Mouse (Mus musculus): ENCODE measurements around the gene Chst14.

Gene Chst14

DNA sequence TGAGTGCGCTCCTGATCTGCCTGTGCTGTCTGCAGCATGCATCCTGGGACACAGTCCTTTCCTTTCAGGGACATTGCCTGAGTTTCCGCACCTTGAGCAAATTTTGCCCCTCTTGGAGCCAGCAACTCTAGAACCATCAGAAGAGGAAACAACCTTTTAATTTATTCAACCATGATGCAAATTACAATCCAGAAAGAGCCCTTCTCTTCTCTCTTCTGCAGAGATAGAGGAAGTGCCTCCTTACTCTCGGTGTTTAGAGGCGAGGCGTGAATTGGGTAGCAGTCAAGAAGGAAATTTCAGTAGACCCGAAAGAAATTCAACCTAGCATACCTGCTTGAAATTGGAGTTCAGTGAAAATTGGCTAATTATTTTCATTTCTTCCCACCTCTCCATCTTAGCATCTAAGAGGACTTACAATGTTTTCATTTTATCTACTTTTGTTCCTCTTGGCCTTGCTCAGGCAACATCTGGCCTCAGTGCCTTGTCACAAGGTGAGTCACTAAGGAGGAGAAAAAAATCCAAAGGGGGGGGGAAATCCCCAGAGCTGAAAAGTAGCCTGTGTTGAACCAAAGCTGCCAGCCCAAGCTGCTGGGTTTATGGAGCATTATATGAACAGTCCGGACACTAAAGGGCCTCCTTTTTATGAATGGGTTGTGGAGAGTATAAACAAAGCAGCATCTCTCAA is 20.7 kb upstream of the Chst14 start:
- WGBS: 66% methylated on average over 7 of the region's 7 CpGs

- 66% methylated on average over 5 of the region's 5 CpGs for WGBS
Observed at GRCm38 (mm10) chr2:118906118-118906492, 20.2 kb upstream of the Chst14 start.

GRCm38 (mm10) chr2:118907781-118908180 is 18.5 kb upstream of the Chst14 start:
- 92% methylated on average over 3 of the region's 3 CpGs for WGBS

GRCm38 (mm10) chr2:118909151-118909550 is 17.1 kb upstream of the Chst14 start:
- WGBS: 79% methylated on average over 1 of the region's 1 CpGs

GRCm38 (mm10) chr2:118910605-118911278 is 15.6 kb upstream of the Chst14 start:
- WGBS: 86% methylated on average over 7 of the region's 7 CpGs

- 69% methylated on average over 8 of the region's 8 CpGs for WGBS
Observed at GRCm38 (mm10) chr2:118912706-118913105, 13.6 kb upstream of the Chst14 start.

GRCm38 (mm10) chr2:118913551-118914276 is 12.6 kb upstream of the Chst14 start:
- 52% methylated on average over 11 of the region's 11 CpGs for WGBS

GRCm38 (mm10) chr2:118914685-118915084 is 11.6 kb upstream of the Chst14 start:
- WGBS: 40% methylated on average over 8 of the region's 8 CpGs

DNA sequence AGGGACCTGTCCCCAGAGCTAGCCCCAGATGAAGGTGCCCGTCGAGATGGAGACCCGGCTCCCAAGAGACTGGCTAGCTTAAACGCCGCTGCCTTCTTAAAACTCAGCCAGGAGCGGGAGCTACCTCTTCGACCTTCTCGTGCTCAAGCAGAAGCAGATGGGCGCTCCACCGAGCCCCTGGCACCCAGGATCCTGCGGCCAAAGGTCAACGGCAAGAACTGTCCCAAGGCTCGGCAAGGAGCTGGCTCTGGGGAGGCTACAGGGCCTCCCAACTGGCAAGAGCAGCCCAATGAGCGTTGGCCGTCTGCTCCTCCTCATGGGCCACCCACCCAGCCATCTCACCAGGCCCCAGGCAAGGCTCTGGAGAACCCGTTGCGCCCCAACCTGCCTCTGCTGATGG is 9.9 kb upstream of the Chst14 start:
- WGBS: 91% methylated on average over 17 of the region's 17 CpGs

- 47% methylated on average over 1 of the region's 1 CpGs for WGBS
Observed at GRCm38 (mm10) chr2:118918543-118918942, 7.8 kb upstream of the Chst14 start.

- 81% methylated on average over 3 of the region's 3 CpGs for WGBS
Observed at GRCm38 (mm10) chr2:118920428-118920827, 5.9 kb upstream of the Chst14 start.

GRCm38 (mm10) chr2:118925952-118926351 is 344 bp upstream of the Chst14 start:
- WGBS: 14% methylated on average over 6 of the region's 6 CpGs

DNA sequence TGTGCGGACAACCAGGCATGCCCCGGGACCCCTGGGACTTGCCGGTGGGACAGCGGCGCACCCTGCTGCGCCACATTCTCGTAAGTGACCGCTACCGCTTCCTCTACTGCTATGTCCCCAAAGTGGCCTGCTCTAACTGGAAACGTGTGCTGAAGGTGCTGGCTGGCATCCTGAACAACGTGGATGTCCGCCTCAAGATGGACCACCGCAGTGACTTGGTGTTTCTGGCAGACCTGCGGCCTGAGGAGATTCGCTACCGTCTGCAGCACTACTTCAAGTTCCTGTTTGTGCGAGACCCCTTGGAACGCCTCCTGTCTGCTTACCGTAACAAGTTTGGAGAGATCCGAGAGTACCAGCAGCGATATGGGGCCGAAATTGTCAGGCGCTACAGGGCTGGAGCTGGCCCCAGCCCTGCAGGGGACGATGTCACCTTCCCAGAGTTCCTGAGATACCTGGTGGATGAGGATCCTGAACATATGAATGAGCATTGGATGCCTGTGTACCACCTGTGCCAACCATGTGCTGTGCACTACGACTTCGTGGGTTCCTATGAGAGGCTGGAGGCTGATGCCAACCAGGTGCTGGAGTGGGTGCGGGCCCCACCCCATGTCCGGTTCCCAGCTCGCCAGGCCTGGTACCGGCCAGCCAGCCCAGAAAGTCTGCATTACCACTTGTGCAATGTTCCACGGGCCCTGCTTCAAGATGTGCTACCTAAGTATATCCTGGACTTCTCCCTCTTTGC is 873 bp downstream of the Chst14 start:
- WGBS: 58% methylated on average over 31 of the region's 31 CpGs

DNA sequence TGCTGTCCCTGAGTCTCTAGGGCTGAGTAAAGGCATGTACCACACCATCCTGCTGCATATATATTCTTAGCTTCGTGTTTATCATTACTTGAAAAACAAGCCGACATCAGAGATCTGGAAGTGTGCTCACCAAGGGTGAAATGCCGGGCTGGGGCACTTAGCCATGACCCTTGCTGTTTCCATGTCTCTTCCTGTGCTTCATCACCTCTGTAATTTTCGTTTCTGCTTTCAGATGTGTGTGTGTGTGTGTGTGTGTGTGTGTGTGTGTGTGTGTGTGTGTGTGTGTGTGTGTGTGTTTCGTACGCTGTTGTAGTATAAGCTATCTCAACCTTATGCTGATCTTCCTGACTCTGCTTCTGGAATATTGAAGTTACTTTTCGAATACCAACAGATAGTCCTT is 15.0 kb downstream of the Chst14 start:
- WGBS: 85% methylated on average over 7 of the region's 7 CpGs

- 92% methylated on average over 6 of the region's 6 CpGs for WGBS
Observed at GRCm38 (mm10) chr2:118943232-118943631, 16.9 kb downstream of the Chst14 start.

GRCm38 (mm10) chr2:118948818-118949217 is 22.5 kb downstream of the Chst14 start:
- 89% methylated on average over 4 of the region's 4 CpGs for WGBS

DNA sequence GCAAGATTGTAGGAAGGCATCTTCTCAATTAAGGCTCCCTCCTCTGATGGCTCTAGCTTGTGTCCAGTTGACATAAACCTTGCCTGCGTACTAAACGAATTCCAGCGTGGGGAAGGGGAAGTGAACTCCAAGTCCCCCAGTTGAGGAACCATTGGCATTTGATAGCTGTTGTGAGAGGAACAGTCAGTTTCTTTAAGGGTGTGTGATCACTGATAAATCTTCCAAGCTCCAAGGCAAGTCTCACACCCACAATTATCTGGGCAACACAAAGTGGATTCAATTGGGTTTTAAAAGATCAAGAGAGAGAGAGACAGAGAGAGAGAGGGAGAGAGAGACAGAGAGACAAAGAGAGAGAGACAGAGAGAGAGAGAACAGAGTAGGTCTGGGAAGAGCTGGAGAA is 23.4 kb downstream of the Chst14 start:
- WGBS: 81% methylated on average over 3 of the region's 3 CpGs

- WGBS: 80% methylated on average over 5 of the region's 5 CpGs
Observed at GRCm38 (mm10) chr2:118956497-118956896, 30.2 kb downstream of the Chst14 start.

DNA sequence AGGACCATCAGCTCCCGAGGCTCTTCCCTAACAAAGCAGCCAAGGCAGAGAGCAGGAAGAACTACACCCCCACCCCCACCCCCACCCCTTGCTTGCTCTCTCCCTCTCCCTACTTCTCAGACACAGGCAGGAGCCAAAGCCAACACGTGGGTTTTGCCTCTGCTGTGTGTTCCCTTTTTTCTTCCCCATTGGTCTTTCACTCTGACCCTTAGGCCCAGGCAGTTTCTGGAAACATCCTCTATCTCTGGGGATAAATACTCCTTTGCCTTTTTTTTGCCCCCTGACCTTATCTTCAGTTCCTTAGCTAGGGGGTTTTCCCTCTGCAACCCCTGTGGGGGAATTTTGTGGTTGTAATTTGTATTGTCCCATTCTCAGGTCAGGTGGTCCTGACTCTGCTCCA is 33.3 kb downstream of the Chst14 start:
- 46% methylated on average over 2 of the region's 2 CpGs for WGBS

GRCm38 (mm10) chr2:118960413-118960812 is 34.1 kb downstream of the Chst14 start:
- WGBS: 98% methylated on average over 2 of the region's 2 CpGs

DNA sequence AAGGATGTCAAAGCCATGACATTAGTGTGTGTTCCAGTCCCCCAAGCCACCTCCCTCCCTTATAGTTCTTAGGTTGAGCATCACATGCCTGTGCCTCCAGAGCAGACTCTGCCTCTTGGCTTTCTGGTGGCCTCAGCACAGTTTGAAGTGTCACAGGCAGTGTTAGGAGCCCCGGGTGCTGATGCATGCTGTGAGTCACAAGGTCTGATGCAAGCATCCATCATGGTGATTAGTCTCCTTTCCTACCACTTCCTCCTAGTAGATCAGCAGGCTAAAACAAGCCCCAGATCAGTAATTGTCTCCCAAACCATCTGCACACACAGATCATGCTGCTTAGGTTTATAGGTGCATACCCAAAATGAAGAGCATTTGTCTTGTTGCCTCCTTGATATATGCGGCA is 35.2 kb downstream of the Chst14 start:
- WGBS: 61% methylated on average over 2 of the region's 2 CpGs

DNA sequence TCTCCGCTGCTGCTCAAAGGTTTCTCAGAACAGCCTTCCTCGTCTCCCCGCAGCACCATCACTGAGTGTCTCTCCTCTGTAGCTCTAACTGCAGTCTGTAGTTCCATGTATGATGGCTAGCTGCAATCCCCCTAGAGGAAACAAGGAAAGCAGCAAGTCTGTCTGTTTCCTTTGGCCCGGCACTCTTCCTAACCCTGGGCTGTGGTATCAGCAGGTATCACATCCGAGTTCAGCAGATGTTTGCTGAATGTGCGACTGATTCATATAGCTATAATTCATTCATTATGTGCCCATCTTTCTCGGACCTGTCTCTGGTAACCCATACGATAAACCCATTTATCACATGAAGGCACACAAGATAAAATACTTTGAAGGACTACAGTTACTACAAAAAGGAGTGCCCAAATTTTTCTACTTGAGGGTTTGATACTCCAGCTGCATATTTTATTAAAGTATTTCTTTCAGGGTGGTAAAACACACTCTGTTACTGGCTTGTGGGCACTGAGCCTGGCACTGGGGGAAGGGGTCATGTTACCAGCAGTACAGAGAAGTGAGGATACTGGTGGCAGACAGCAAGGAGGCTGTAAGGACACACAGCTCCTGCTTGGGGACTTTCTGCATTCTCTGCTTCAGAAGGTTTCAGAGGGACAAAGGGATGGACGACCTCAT is 36.8 kb downstream of the Chst14 start:
- 76% methylated on average over 9 of the region's 9 CpGs for WGBS

Data from cerebral cortex, adult 2 months (tissue).